Mouse (Mus musculus) erythroblast, embryonic 14.5 days (primary cell): Measurements from ENCODE around the gene Lrmda.

Source experiments
- GATA1 ChIP-seq: IDR thresholded peaks from 2 replicates; pipeline ENCODE4 v1.6.1; 2012; ENCODE audit warnings: low read length, inconsistent platforms, mixed read lengths
- TAL1 ChIP-seq: IDR thresholded peaks from 3 replicates; pipeline ENCODE4 v1.6.1; 2012; ENCODE audit warnings: low read length, inconsistent platforms, mixed read lengths

GRCm38 (mm10) chr14:22019949-22020845 is 685 bp downstream of the Lrmda start:
- TF ChIP-seq TAL1 (no peak), GATA1 (no peak)
